Mouse (Mus musculus) neural tube, embryonic 11.5 days (tissue): ENCODE data around the gene Atxn2. TPM values are rescaled to one million over a fixed set of nuclear protein-coding genes. Genes with fewer than 3 reads are reported as not detected.

Source experiments
- ATAC-seq: fragments of 200-750 bp; cut with Nextera tagmentation; 2 replicates; pipeline ENCODE4 v1.8.0; 2017; ENCODE audit warnings: moderate number of reproducible peaks, mild to moderate bottlenecking, moderate TSS enrichment, moderate library complexity; ENCODE audit not compliant: insufficient read depth, low FRiP score, low TSS enrichment
- DNase-seq: peaks from one replicate; pipeline ENCODE4 v3.0.0-alpha.2; 2015; ENCODE audit warnings: low spot score
- H3K27ac ChIP-seq: fragments of 300-500 bp; sonication (generic); 2 replicates; pipeline ENCODE4 v1.5.1; 2014; ENCODE audit warnings: low read depth, mild to moderate bottlenecking, low read length
- H3K27me3 ChIP-seq: fragments of 300-500 bp; sonication (generic); 2 replicates; pipeline ENCODE4 v1.6.1; 2014; ENCODE audit warnings: mild to moderate bottlenecking, low read length, mixed read lengths; ENCODE audit not compliant: control insufficient read depth, insufficient read depth
- H3K36me3 ChIP-seq: fragments of 300-500 bp; sonication (generic); 2 replicates; pipeline ENCODE4 v1.6.1; 2014; ENCODE audit warnings: mild to moderate bottlenecking, low read length, moderate library complexity, mixed read lengths; ENCODE audit not compliant: control insufficient read depth, insufficient read depth
- H3K4me1 ChIP-seq: fragments of 300-500 bp; sonication (generic); 2 replicates; pipeline ENCODE4 v1.6.1; 2014; ENCODE audit warnings: low read length, mixed read lengths; ENCODE audit not compliant: control insufficient read depth, insufficient read depth
- H3K4me2 ChIP-seq: fragments of 300-500 bp; sonication (generic); 2 replicates; pipeline ENCODE4 v1.6.1; 2014; ENCODE audit warnings: low read depth, mild to moderate bottlenecking, moderate library complexity
- H3K4me3 ChIP-seq: fragments of 300-500 bp; sonication (generic); 2 replicates; pipeline ENCODE4 v1.5.1; 2014; ENCODE audit warnings: low read depth, low read length
- H3K9ac ChIP-seq: fragments of 300-500 bp; sonication (generic); 2 replicates; pipeline ENCODE4 v1.6.1; 2014; ENCODE audit warnings: mild to moderate bottlenecking, low read length
- H3K9me3 ChIP-seq: fragments of 300-500 bp; sonication (generic); 2 replicates; pipeline ENCODE4 v1.6.1; 2016; ENCODE audit warnings: low read length; ENCODE audit not compliant: control insufficient read depth
- WGBS: fragments of 180-500 bp; shearing (Covaris S2); extraction: QIAGEN DNeasy Blood & Tissue Kit; methylation state at CpG from one replicate; pipeline ENCODE4 v1.1.7; 2014; 5-methylcytosine and 5-hydroxymethylcytosine counted together
- polyA plus RNA-seq: library from polyadenylated mRNA; unstranded; fragments of >200 nt; fragmentation: Nextera tagmentation; extraction: Ambion mirVana; gene quantifications from 2 replicates; pipeline ENCODE4 v1.2.1, GENCODE M21; 2014

Atxn2 gene
- polyA plus RNA-seq, 1 experiment from 2014 or later, result 101 TPM

- H3K4me2 ChIP-seq, result peak overlapping the region; percentile 64
- peak overlapping the region; percentile 92 for H3K4me3 ChIP-seq
- 47% methylated on average over 20 of the region's 20 CpGs for WGBS
- H3K27me3 ChIP-seq, result peaks cover 4% of the 10 kb centered on the region; the same call in 1 of the 2 replicates
- H3K27ac ChIP-seq, result no peak overlapping the region
- H3K4me1 ChIP-seq, result peaks cover 12% of the 10 kb centered on the region
- H3K36me3 ChIP-seq, result peaks cover 20% of the 10 kb centered on the region
- H3K9me3 ChIP-seq, result no peaks in the 10 kb centered on the region
- ATAC-seq (no peak), DNase-seq (no peak)
- H3K9ac ChIP-seq, result peak overlapping the region; percentile 86
Observed at GRCm38 (mm10) chr5:121849478-121850349, 138.6 kb downstream of the Atxn2 start.

- ATAC-seq, result no peak
- H3K4me3 ChIP-seq, result no peak overlapping the region
- peaks cover 20% of the 10 kb centered on the region for H3K36me3 ChIP-seq
- H3K9ac ChIP-seq, result no peak overlapping the region
- H3K4me2 ChIP-seq, result no peak overlapping the region
- H3K27ac ChIP-seq, result no peak overlapping the region
- WGBS, result 85% methylated on average over 9 of the region's 9 CpGs
- no peaks in the 10 kb centered on the region for H3K9me3 ChIP-seq
- H3K27me3 ChIP-seq, result no peaks in the 10 kb centered on the region
- DNase-seq, result no peak
- peaks cover 12% of the 10 kb centered on the region for H3K4me1 ChIP-seq
Observed at GRCm38 (mm10) chr5:121853368-121854051, 142.4 kb downstream of the Atxn2 start.

- Histone ChIP-seq H3K9ac (no peak overlapping the region), H3K9me3 (no peaks in the 10 kb centered on the region), H3K27me3 (no peaks in the 10 kb centered on the region), H3K4me2 (no peak overlapping the region), H3K36me3 (peaks cover 20% of the 10 kb centered on the region), H3K4me1 (peaks cover 9% of the 10 kb centered on the region), H3K27ac (no peak overlapping the region), H3K4me3 (no peak overlapping the region)
- 88% methylated on average over 10 of the region's 10 CpGs for WGBS
- no peak for ATAC-seq
- no peak for DNase-seq
Observed at GRCm38 (mm10) chr5:121854768-121855167, 143.6 kb downstream of the Atxn2 start.

GRCm38 (mm10) chr5:121856740-121857139 lies 145.6 kb downstream of the Atxn2 start:
- Histone ChIP-seq H3K4me3 (no peak overlapping the region), H3K36me3 (peaks cover 24% of the 10 kb centered on the region), H3K9me3 (0 out of 2 replicates have a peak, but pooled peaks cover 3% of the 10 kb centered on the region), H3K4me1 (no peaks in the 10 kb centered on the region), H3K27me3 (no peaks in the 10 kb centered on the region), H3K9ac (no peak overlapping the region), H3K27ac (no peak overlapping the region), H3K4me2 (no peak overlapping the region)
- DNase-seq (no peak), ATAC-seq (no peak)
- 84% methylated on average over 11 of the region's 11 CpGs for WGBS

GRCm38 (mm10) chr5:121858427-121858826 lies 147.3 kb downstream of the Atxn2 start:
- WGBS, result 89% methylated on average over 12 of the region's 12 CpGs
- Histone ChIP-seq H3K27ac (no peak overlapping the region), H3K27me3 (no peaks in the 10 kb centered on the region), H3K9ac (no peak overlapping the region), H3K36me3 (peaks cover 9% of the 10 kb centered on the region), H3K4me2 (no peak overlapping the region), H3K4me3 (no peak overlapping the region), H3K4me1 (no peaks in the 10 kb centered on the region), H3K9me3 (0 out of 2 replicates have a peak, but pooled peaks cover 3% of the 10 kb centered on the region)
- ATAC-seq, result no peak
- DNase-seq, result no peak

- WGBS, result 48% methylated on average over 5 of the region's 5 CpGs
- Histone ChIP-seq H3K4me2 (no peak overlapping the region), H3K9ac (no peak overlapping the region), H3K36me3 (0 out of 2 replicates have a peak, but pooled peaks cover 4% of the 10 kb centered on the region), H3K9me3 (0 out of 2 replicates have a peak, but pooled peaks cover 3% of the 10 kb centered on the region), H3K4me1 (0 out of 2 replicates have a peak, but pooled peaks cover 3% of the 10 kb centered on the region), H3K27me3 (no peaks in the 10 kb centered on the region), H3K27ac (no peak overlapping the region), H3K4me3 (no peak overlapping the region)
- DNase-seq (no peak), ATAC-seq (no peak)
Observed at GRCm38 (mm10) chr5:121861964-121862363, 150.8 kb downstream of the Atxn2 start.

GRCm38 (mm10) chr5:121864330-121864729 lies 153.2 kb downstream of the Atxn2 start:
- ATAC-seq, result no peak
- 0 out of 2 replicates have a peak, but pooled peaks cover 3% of the 10 kb centered on the region for H3K9me3 ChIP-seq
- peaks cover 4% of the 10 kb centered on the region; the same call in 1 of the 2 replicates for H3K36me3 ChIP-seq
- 0 out of 2 replicates have a peak, but pooled peaks cover 3% of the 10 kb centered on the region for H3K4me1 ChIP-seq
- no peaks in the 10 kb centered on the region for H3K27me3 ChIP-seq
- 12% methylated on average over 7 of the region's 11 CpGs for WGBS
- DNase-seq, result no peak
- H3K4me3 ChIP-seq, result no peak overlapping the region
- H3K9ac ChIP-seq, result no peak overlapping the region
- H3K27ac ChIP-seq, result no peak overlapping the region
- no peak overlapping the region for H3K4me2 ChIP-seq
